Comparison of ENCODE assay signal across 19 mouse cellular contexts in genomic region chr5:131000572-131000971, GRCm38 (mm10).
"Had no signal": no experiment of that assay in that cellular context is flagged by ENCODE, and none has a peak within 500 bp of the region (broad histone marks: within the 10 kb centered on the region; RNA-seq: fewer than 3 reads in every experiment).

No protein-coding gene starts in this region.

- H3K4me2 ChIP-seq: liver, embryonic 13.5 days; midbrain, embryonic 13.5 days; neural tube, embryonic 13.5 days had no signal

- H3K9ac ChIP-seq: liver, embryonic 13.5 days; midbrain, embryonic 13.5 days; neural tube, embryonic 13.5 days had no signal

- H3K4me1 ChIP-seq: liver, embryonic 13.5 days; megakaryocyte, embryonic 14.5 days; midbrain, embryonic 10.5 days; midbrain, embryonic 13.5 days; neural tube, embryonic 13.5 days had no signal

- H3K36me3 ChIP-seq: liver, embryonic 13.5 days; midbrain, embryonic 10.5 days; midbrain, embryonic 13.5 days; neural tube, embryonic 13.5 days had no signal

- DNase-seq: kidney, adult 18-20 months; kidney, postnatal 25 days; layer of hippocampus, postnatal 36 days; liver, embryonic 13.5 days; lung, postnatal 36 days; retina, postnatal 1 day; right cerebral cortex, postnatal 25 days; spleen, adult 18-20 months; thymus, postnatal 25 days had no signal

- H3K4me3 ChIP-seq: left cerebral cortex, adult 2 months; liver, embryonic 13.5 days; megakaryocyte, embryonic 14.5 days; midbrain, embryonic 10.5 days; midbrain, embryonic 13.5 days; myocyte; neural tube, embryonic 13.5 days had no signal

- H3K27me3 ChIP-seq: liver, embryonic 13.5 days; megakaryocyte, embryonic 14.5 days; midbrain, embryonic 13.5 days; neural tube, embryonic 13.5 days had no signal

- H3K27ac ChIP-seq: kidney, postnatal 0 days; left cerebral cortex, adult 2 months; liver, embryonic 13.5 days; midbrain, embryonic 10.5 days; midbrain, embryonic 13.5 days; neural tube, embryonic 13.5 days had no signal

- ATAC-seq: inflammation-experienced regulatory T-cells, adult 6 months; intestine, embryonic 16.5 days; midbrain, embryonic 13.5 days; midbrain, embryonic 16.5 days had no signal

- H3K9me3 ChIP-seq: midbrain, embryonic 10.5 days; midbrain, embryonic 13.5 days had no signal
